Mouse (Mus musculus) spleen, postnatal 10 days (tissue): Measurements from ENCODE around the gene 4931422A03Rik.
"Not testable (repeated sequence)": the region's sequence is repeated elsewhere in the genome, so short reads cannot be mapped to it uniquely, and the experiment has no call there.

Experiments used
- DNase-seq, 2 experiments: peaks; one replicate each; pipeline ENCODE4 v3.0.0; 2021 to 2022; ENCODE audit warnings: low spot score in 2 of 2

4931422A03Rik gene

GRCm38 (mm10) chr2:104027458-104028138, 563 bp downstream of the 4931422A03Rik start, which contains the start of gene Fbxo3:
TSS of gene Fbxo3 (plus strand) at chr2:104027721.
- DNase-seq, result peak; percentile 84 to 91

DNA sequence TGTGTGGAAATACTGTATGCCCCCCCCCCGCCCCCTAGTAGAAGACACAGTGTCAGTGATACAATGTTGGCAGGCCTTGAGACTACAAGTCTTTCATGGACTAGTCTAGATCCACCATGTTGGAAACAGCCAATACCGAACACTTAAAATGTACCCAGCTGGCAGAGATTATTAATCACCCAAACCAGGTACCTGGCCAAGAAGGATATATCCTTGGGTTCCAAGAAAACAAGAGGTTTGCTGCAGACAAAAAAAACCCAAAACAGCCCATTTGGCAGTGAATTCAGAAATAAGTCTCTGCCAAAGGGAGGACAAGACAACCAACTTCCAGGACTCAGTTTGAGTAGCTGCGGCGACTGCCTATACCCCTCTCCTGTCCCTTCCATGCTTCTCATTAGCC, 3.5 kb downstream of the 4931422A03Rik start:
- no peak for DNase-seq

GRCm38 (mm10) chr2:104023096-104023495, 5.1 kb downstream of the 4931422A03Rik start:
- no peak for DNase-seq

DNA sequence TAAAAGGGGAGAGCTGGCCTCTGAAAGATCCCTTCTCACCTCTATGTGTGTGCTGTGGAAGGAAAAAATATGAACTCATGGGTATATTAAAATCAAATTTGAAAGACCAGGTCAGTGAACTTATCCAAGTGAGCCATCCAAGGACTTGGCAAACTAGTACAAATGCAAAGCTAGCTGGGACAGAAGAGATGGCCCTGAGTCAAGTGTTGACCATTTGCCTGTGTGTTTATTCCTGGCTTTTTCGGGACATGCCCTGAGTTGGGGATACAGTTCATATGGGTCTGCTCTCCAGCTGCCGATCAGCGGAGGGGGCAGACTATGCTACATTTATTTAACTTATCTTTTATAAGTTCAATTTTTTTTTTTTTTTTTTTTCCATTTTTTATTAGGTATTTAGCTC, 19.3 kb downstream of the 4931422A03Rik start:
- not testable (repeated sequence) for DNase-seq

GRCm38 (mm10) chr2:104007793-104008519, 20.2 kb downstream of the 4931422A03Rik start:
- no peak for DNase-seq

GRCm38 (mm10) chr2:104002711-104003413, 25.3 kb downstream of the 4931422A03Rik start:
- peak; percentile 59 to 82 for DNase-seq

DNA sequence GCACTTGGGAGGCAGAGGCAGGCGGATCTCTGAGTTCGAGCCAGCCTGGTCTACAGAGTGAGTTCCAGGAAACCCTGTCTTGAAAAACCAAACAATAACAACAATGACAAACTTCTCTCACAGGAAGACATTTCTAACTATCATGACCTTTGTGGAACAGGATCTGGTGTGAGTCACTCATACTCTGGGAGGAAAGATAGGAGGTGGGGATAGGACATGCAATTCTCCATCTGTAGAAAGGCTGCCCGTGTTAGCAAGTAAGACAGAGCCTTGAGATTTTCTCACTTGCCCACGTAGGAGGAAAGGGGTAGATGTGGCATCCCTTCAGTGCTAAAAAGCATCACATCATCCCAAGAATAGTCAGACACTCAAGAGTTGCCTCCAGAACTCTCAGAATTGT, 26.3 kb downstream of the 4931422A03Rik start:
- DNase-seq, result no peak

- DNase-seq, result peak in 1 of 2 experiments; percentile 49
These were observed 27.1 kb downstream of the 4931422A03Rik start for GRCm38 (mm10) chr2:104001076-104001475.

- DNase-seq, result no peak
These were observed 35.4 kb downstream of the 4931422A03Rik start for GRCm38 (mm10) chr2:103992618-103993332.

DNA sequence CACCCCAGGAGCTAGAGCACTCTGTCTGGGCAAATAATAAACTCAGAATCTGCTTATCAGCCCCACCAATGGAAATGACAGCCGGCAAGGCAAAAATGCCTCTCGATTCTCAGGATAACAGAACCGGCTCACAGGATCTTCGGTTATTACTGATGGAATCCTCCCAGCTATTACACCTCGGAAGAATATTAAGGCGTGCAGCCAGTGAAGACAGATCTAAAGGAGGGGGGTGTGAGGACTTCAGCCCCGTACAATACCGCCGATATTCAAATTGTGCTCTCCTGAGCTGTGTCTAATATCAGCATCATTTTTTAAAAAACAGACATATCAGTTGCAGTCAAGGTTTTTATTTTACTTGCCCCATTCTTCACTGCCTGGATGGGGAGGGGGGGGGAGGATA, 36.0 kb downstream of the 4931422A03Rik start:
- DNase-seq, result no peak

- no peak for DNase-seq
These were observed 36.9 kb downstream of the 4931422A03Rik start for GRCm38 (mm10) chr2:103991303-103991702.

- DNase-seq, result no peak
These were observed 38.4 kb downstream of the 4931422A03Rik start for GRCm38 (mm10) chr2:103989724-103990123.

- not testable (repeated sequence) for DNase-seq
These were observed 40.6 kb downstream of the 4931422A03Rik start for GRCm38 (mm10) chr2:103987595-103987994.

- DNase-seq, result no peak
These were observed 45.0 kb downstream of the 4931422A03Rik start for GRCm38 (mm10) chr2:103983146-103983545.

DNA sequence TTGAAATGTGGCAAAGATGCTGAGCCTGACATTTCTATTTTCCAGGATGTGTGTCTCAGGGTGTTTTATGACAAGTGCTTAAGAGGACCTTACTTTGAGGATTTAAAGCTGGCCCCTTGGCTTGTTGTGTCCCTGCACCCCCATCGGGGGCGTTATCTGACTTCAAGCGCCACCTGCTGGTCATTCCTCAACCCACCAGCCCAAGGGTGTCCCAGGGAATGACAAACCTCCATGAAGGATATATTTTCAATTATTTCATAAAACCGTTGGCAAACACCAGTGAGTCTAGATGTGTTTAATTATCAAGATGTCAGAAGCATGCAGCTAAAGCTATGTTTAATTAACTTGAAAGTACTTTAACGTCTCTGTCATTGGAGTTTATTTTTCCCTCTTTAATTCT, 45.9 kb downstream of the 4931422A03Rik start:
- peak; percentile 75 to 88 for DNase-seq

GRCm38 (mm10) chr2:103977716-103978115, 50.4 kb downstream of the 4931422A03Rik start:
- no peak for DNase-seq

- no peak for DNase-seq
These were observed 50.9 kb downstream of the 4931422A03Rik start for GRCm38 (mm10) chr2:103977216-103977615.

DNA sequence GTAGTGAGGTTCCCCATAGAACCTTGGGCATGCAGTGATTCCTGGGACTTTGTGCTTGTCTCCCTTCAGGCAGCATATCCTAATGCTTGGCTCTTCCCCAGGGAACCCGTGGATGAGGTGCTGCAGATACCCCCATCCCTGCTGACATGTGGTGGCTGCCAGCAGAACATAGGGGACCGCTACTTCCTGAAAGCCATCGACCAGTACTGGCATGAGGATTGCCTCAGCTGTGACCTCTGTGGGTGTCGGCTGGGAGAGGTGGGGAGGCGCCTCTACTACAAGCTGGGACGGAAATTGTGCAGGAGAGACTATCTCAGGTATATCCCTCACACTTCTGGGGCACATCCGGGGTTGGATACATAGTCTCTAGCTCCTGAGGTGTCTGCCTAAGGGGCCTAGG, 52.3 kb downstream of the 4931422A03Rik start:
- no peak for DNase-seq

DNA sequence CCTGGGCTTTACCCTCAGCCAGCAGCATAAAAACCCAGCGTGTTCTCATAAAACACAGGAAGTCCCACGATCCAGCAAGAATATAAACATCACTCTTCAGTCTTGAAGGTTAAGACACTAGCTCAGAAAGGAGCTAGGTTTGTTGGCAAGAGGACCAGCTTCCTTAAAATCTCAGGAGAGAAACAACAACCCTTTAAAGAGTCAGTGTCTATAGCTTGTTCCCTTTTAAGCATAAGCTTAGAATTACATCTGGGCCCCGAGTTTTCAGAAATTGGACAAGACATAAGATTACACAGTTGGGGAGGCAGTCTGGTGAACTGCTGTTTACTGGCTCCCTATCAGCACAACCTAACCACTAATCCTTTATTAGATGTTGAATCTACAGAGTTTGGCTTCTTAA, 56.3 kb downstream of the 4931422A03Rik start:
- no peak for DNase-seq

DNA sequence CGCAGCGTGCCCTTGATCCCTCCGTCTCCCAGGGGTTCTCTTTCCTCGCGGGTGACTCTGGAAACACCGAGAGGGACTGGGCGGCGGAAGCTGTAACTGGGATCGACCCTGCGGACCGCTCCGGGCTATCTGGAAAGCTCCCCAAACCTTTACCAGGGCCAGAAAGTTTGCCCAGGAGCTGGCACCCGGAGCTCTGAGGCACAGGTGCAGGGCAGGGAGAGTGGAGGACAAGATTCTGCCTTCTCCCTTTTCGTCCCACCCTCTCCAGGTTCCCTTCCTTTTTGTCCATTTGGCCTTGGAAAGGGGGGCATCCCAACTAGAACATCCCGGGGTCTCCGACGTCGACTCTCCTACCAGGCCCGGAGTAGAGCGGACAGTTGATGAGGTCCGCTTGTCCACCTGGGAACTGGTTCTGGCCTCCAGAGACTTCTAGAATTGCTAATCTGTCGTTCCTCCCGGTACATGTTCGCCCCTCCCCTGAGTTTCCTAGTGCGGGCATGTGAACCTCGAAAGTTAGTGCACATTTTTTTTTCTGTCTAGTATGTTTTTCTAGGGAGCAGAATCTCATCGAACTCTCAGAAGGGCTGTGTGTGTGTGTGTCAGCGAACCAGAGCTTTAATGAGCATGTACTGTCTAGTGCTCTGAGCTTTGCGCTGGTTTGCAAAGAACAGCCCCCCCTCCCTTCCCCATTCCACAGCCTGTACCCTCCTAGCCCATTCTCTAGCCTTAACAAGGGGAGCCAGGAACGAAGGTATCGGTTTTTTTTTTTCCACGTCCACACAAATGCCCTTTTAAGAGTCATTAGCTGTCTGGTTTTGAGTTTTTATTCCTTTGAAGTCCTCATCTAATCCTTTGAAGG, 57.1 kb downstream of the 4931422A03Rik start:
- peak; percentile 58 to 77 for DNase-seq
